Mouse (Mus musculus) megakaryocyte, adult 5-6 weeks (primary cell): Measurements from ENCODE around the gene Olfr157. TPM values are rescaled to one million over a fixed set of nuclear protein-coding genes. Genes with fewer than 3 reads are reported as not detected.

Source experiments
- ATAC-seq: 2 replicates; pipeline ENCODE4 v1.8.0; 2016; ENCODE audit warnings: mild to moderate bottlenecking, inconsistent platforms; ENCODE audit not compliant: poor library complexity, severe bottlenecking
- total RNA-seq, 2 experiments: library from RNA; stranded (forward) in 1 of 2; stranded (reverse) in 1 of 2; fragments of 153-499, 151-499 nt in 1 of 2; fragments of 221-1000, 200-1000 nt in 1 of 2; gene quantifications; 2 replicates each; pipeline versions ENCODE4 v1.2.3 to v1.2.4; 2015 to 2017

Olfr157 gene
- total RNA-seq (2015) (not detected in 2 replicates), total RNA-seq (2017) (not detected in 2 replicates)

DNA sequence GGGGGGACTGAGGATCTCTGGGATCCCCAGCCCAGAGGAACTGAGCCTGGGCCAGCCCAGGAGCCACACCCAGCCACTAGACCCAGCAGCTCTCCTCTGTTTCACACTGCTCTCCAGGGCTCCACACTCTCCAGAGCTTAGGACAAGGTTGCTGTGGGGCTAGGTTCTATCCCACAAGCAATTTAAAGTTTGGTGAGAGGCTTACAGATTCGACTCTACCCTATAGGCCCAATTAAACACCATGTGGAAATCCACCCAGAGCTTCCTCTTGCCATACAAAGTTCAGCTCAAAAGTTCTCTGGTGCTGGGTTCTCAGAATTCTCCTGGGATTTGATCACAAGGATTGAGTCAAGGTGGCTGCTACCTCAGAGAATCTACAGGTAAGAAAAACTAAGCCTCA lies at the start of gene Olfr157:
Gene Olfr157, minus strand, starts transcription at position 101 of the 400 bp plus-strand sequence.
- ATAC-seq, result no peak

DNA sequence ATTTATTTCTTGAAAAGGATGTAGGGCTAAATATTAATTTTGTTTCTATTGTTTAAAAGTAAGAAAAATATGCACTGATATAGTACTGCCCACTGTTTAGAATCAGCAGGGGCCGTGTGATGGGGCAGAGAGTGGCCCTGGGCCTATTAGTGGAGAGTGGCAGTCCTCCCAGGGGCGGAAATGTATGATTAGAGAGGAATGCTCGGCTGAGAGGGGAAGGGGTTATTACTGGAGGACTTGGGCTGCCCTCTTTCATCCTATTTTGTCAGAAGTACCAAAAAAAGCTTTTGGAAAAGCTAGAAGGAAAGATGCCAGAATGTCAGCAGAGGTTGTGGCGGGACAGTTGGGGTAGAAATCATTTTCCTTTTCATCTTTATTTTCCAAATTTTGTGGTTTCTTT lies 44.2 kb upstream of the Olfr157 start:
- no peak for ATAC-seq

DNA sequence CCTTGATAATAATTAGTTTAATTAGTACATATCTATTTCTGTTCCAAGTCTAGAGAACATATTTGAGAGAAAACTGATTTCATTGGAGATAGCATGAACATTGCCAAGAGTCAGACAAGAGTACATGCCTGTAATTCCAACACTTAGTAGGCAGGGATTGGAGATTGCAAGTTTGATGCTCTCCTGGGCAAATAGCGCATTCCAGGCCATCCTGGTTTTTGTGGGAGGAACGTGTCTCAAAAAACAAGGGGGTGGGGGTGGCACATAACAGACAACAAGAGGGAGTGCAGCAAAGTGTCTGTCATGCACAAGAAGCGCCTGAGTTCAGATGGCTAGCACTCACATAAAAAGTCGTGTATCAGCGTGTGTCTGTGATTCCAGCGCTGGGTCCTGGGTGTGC lies 39.6 kb upstream of the Olfr157 start:
- ATAC-seq, result no peak

DNA sequence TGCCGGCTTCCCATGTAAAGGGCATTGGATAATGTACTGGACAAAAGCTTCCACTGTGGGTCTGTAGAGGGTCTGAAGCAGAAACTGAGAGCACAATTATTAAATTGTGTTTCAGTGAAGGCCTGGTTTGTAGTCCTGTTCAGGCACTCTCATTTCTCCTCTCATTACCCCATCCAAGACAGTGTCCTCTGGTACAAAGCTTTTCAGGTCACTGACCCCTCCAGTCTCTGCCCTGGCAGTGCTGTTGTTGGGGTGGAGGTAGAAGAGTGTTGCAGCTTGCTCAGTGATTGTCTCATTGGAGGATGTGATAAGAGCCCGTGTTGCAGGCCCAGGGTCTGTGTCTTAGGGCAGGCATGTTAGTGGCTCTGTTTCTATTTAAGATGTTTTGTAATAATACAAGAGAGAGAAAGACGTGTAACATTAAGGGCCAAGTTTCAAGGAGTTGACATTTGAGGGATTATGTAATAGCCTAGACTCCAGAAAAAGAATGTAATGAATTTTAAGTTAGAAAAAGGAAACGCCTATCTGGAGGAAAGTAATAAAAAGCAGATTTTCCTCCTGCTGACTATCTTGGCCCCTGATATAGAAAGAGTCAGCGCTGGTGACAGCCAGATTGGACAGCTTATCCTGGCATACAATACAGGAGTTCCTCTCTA lies 38.2 kb upstream of the Olfr157 start:
- no peak for ATAC-seq

DNA sequence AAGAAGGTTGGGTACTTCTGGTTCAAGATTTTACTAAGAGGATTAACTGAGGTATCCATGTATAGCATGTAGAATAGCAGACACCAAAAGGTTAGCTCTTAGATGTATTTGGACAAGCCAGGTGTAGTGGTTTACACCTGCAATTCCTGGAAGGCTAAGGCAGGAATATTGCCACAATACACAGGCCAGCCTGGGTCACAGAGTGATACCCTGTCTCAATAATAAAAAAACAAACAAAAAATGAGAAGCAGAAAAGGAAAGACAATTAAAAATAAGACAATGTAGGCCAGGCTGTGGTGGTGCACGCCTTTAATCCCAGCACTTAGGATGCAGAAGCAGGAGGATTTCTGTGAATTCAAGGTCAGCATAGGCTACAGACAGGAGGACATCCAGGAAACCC lies 37.2 kb upstream of the Olfr157 start:
- ATAC-seq, result no peak

DNA sequence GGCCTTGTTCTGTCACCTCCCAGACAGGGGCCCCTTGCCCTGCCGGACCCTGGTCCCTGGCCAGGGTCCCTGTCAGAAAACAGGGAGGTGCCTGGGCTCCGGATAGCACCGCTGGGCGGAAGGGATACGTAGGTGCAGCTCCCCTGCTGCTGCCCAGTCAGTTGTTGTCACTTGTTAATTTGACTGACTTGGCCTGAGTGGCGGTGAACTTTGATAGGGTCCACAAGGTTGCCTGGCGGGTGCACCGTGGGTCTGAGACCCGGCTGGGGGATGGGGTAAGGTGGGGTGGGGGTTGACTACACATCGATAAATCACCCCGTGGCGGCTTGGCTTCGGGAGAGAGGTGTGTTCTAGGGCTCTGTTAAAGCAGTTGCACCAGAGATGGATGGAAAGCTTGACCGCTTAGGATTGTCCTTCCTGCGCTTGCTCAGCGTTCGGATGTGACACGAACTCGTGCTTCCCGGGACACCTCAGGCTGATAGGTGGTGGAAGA lies 36.0 kb upstream of the Olfr157 start:
- ATAC-seq, result peak; percentile 33

DNA sequence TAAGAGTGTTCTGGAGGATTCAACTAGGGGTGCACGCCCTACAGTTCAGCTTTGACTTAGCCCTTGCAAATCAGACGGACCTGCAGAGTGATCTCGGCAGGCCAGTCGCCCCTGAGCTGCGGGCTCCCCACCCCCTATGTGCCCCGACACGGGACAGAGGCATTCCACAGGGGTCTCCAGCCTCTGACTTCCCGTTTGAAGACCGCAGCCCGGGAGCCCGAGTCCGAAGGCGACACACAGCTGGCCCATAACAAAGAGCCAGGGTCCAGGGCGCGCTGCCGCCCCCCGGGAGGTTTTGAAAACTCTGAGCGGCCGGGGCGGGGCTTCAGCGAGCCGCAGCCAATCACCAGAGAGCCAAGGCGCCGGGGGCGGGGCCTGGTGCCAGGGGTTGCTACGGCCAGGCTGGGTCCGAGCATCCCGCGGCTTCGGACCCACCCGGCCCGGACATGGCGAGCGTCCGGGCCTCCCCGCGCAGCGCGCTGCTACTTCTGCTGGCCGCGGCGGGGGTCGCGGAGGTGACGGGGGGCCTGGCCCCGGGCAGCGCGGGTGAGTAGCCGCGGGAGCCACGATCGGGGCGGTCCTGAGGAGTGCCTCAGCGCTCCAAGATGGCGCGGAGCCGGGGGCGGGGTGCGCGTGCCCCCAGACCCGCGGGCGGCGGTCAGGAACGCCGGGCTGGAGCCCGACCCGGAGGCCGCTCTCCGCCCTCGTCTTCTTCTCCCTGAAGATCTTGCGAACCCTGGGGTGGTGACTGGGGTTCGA lies 35.3 kb upstream of the Olfr157 start, which contains the start of gene Reck:
Gene Reck, plus strand, starts transcription at position 371 of the 759 bp plus-strand sequence.
- peak; percentile 72 for ATAC-seq

DNA sequence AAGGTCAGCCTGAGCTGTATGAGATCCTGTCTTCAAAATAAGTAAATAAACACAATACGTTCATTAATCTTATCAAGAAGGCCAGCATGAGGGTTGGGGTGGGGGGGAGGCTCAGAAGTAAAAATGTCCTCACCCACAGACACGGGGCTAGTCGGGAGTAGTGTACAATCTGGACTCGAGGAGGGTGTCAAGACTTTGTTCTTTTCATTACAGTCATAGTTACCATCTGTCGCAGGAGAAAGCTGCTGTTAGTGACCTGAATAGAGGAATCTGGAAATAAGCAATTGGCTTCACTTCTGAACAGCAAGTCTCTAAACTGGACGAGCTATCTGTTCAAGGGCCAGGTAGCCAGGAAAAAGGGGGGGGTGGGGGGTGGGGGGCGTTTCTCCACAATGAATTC lies 34.5 kb upstream of the Olfr157 start:
- no peak for ATAC-seq

DNA sequence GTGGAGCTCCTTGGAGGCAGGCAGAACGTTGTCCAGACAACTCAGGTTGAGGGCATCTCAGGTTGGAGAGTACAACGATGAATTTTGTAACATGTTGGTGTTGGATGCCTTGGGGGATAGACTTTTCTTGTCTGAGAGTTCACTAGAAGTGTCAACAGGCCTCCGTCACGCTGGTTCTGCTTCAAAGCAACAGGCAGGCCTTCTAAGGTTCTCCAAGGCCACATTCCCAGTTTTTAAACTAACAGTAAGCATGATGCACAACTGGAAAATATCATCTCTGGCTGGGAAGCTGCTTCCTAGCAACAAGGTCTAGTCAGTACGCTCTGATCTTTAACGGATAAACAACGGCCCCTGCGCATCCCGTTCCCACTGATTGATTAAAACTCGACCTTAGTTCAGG lies 29.8 kb upstream of the Olfr157 start:
- ATAC-seq, result no peak

DNA sequence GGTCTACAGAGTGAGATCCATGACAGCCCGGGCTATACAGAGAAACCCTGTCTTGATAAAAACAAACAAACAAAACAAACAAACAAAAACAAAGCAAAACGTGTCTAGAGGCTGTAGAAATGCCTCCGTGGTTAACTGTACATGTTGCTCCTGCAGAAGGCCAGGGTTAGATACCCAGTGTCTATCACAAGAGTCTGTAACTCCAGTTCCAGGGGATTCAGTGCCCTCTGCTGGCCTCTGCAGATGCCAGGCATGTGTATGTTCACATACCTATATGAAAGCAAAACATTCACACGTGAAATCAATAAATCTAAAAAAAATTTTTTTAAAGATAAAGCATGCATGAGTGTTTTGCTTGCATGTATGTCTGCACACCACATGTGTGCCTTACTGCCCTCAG lies 23.3 kb upstream of the Olfr157 start:
- ATAC-seq, result no peak

DNA sequence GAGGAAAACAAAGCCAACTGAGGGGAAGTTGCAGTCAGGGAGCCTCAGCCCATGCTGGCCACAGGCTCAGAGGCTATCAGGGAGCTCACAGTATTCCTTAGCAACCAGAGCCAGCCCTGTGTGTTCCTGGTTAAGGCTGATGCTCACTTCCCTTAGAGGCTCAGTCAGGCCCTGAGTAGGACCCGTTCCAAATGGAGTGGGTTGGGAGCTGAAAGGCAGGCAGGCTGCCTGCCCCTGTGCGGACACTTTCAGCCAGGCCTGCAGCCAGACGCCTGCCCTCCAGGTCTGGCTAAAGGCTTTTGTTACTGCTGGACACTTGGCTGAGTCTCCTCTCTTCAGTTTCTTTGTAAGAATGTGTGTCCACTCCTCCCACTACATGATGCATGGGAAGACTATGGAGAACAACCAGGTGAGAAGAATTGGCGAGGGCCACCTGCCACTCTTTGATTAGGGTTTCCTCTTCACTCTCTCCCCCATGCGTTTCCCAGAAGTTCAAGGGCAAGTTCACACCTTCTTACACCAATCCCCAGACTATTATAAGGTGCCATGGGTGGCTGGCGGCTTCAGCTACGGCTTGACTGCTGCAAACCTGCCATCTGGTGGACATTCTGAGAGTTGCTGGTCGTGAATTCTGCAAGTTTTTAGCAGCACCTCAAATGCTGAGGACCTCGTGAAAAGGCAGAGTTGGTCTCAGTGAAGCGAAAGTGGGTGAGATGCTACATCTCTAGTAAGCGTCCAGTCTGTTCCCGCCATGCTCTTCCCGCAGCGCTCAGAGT lies 20.9 kb upstream of the Olfr157 start:
- peak; percentile 54; the same call in 1 of the 2 replicates for ATAC-seq

DNA sequence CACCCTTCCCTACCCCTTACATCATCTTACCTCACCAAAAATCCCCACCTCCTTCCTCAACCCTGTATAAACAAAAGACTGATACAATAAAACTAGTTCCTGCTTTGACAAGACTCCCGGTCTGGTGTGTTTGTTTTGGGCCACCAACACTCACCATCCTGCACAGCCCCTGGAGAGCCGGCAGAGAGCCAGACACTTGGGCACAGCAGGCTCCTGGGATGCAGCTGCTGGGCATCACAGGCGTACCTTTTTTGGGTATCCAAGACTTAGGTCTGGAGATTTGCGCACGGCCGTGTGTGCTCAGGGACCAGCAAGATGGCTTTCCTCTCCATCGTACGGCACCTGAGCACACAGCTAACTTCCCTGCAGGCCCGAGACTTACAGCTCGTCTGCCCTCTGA lies 19.9 kb upstream of the Olfr157 start:
- no peak for ATAC-seq

DNA sequence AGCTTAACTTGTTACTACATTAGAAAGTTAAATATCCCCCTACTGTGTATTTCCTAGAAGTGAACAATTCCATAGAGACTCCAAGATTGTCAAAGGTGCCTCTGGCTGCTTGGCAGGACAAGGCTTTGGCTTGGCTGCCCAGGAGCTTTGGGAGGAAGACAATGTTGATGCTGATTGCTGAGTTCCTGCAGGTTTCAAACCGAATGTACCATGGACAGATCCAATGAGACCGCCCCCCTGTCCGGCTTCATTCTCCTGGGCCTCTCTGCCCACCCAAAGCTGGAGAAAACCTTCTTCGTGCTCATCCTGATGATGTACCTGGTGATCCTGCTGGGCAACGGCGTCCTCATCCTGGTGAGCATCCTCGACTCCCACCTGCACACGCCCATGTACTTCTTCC lies 14.1 kb upstream of the Olfr157 start:
- ATAC-seq, result no peak

DNA sequence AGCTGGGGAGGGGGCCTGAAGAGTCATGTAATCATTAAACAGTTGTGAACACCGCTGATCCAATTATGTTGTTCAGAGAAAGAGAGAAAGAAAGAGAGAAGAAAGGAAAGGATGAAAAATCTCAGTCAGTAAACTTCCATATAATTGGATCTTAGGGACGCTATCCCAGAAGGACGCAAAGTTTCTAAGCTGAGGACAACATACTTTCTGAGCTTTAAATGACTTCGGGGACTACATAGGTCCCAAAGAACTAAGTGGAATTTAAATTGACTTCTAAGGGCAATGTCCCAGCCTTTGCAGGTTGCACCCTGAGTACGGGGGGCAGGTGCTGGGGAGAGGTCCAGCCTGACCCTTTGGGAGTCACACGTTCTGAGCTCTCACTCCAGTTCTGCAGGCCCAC lies 11.3 kb upstream of the Olfr157 start, which contains the start of gene Olfr155:
Gene Olfr155, plus strand, starts transcription at position 301 of the 400 bp plus-strand sequence.
- no peak for ATAC-seq

DNA sequence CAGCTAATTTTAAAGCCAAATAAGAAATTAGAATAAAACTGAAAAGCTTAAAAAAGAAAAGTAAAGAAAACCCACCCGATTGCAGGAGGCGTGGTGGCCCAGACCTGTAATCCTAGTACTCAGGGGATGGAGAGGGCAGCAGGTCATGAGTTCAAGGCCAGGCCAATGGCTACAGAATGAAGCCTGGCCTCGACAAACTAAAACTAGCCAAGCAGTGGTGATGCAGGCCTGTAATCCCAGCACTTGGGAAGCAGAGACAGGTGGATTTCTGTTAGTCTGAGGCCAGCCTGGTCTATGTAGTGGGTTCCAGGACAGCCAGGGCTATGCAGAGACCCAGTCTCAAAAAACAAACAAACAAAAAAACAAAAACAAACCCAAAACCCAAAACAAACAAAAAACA lies 1.7 kb downstream of the Olfr157 start:
- ATAC-seq, result no peak

DNA sequence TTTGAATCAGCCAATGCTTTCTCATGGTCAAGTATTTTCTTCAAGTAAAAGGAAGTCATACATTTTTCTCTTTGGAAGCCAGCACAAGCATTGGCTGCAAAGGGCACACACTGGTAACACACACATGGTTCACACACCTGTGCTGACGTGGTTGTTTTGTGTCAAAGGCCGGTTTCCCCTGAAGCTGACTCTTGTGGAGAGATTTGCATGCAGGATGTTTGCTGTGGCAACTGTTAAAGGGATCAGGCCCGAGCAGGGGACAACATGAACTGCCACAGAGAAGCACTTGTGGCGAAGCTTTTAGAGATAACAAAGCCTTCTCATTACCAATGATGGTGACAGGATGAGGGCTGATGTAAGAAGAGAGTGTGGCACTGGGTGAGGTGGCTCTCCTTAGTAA lies 5.3 kb downstream of the Olfr157 start:
- ATAC-seq, result no peak

DNA sequence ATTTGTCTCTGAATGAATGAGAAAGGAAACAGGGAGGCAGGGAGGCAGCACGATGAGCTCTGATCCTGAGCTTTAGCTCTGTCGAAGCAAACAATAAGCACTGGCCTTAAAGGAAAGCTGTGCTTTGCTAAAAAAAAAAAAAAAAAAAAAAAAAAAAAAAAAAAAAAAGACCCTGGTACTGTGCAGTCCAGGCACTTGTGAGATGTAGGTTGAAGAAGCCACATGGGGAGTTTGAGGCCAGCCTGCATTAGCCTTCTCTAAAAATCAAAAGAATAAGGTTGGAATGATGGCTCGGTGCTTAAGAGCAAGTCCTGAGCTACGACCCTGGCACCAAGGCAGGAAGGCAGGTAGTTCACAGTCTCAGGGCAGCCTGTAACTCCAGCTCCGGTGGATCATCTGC lies 6.2 kb downstream of the Olfr157 start:
- no peak for ATAC-seq

DNA sequence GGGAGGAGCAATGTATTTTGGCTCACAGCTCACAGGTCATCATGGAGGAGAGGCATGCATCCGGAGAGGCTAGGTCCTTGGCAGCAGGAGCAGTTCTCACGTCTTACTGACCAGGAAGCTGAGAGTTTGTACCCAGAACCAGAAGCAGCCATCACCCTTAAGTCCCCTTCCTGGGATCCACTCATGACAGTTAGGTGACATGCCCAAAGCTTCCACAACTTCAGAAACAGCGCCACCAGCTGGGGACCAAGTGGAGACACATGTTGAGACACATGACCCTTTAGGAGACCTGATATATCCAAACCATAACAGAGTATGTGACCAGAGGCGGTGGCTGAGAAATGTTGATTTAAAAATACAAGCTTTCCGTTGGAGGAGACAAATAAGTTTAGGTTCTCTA lies 8.0 kb downstream of the Olfr157 start:
- no peak for ATAC-seq

DNA sequence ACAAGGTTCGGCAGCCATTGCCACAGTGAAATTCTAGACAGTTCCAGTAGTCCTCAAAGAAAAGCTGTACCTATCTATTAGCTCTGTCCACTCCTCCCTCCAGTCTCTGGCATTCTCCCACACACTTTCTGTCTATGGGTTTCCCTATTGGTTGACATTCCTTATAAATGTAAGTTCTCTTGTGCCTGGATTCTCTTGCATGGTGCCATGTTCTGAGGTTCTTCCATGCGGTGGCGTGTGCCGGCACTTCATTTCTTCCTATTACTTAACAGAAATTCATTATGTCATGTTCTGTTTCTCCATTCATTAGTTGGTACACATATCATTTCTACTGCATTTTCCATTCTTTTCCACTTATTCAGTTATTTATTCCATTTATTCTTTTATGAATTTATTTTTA lies 11.2 kb downstream of the Olfr157 start:
- no peak for ATAC-seq

DNA sequence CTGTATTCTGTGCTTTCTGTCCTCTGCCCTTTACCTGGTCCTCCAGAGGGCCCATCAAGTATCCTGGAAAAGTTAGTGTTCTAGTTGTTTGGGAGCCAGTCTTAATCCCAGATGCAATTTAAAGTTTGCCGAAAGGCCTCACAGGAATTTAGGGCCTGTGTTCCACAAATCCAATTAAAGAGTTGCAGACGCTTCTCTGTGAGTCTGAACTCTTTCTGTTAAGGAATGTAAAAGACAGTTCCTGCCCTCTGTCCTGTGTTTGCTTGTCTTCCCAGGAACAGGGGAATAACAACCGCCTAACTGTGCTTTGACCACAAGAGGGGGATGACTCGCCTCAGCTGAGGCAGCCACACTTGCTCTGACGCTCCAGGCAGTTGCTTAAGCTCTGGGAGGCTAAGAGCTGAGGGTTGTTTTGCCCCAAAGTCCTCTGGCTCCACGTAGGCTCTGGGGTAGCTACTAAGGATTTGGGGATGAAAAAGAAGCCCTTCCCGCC lies 16.1 kb downstream of the Olfr157 start, which contains the start of gene Olfr156:
Gene Olfr156, minus strand, starts transcription at position 51 of the 493 bp plus-strand sequence.
- no peak for ATAC-seq

DNA sequence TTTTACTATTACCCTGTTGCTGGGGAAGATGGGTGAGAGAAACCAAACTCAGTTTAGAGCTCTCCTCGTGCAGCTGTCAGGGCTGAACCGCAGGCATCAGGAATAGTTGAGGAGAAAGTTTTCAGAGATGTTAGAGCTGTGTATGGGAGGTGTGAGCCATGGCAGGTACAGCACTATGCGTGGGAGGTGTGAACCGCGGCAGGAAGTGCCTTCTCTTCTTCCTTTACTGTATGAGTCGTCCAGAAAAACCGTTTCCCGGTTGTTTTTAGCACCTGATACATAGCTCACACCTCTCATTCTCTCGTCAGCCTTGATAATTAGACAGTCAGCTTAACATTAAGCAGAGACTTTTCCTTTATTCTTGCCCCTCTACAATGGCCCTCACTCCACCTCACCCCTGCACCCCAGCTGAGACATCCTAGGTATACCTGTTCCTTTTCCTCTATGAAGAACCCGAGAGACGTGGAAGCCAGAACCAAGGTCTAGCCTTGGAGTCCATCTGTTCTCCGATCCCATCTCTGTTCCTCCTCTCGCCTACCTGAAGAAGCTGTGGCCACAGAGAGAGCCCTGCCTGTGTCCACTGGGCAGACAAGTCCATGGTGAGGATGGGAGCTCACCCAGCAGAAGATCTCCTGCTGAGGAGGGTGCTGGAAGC lies 17.0 kb downstream of the Olfr157 start:
- ATAC-seq, result no peak
